Mouse (Mus musculus) embryonic facial prominence, embryonic 15.5 days (tissue): ENCODE results near the gene Haus4. TPM values are rescaled to one million over a fixed set of nuclear protein-coding genes. Genes with fewer than 3 reads are reported as not detected.

ENCODE experiments used
- ATAC-seq: fragments of 200-750 bp; cut with Nextera tagmentation; 2 replicates; pipeline ENCODE4 v1.8.0; 2017; ENCODE audit warnings: low read depth, moderate TSS enrichment; ENCODE audit not compliant: insufficient number of reproducible peaks, low FRiP score, low TSS enrichment
- H3K27ac ChIP-seq: fragments of 300-500 bp; sonication (generic); replicated peaks from 2 replicates; pipeline ENCODE4 v1.5.1; 2015; ENCODE audit warnings: mild to moderate bottlenecking, inconsistent platforms
- H3K27me3 ChIP-seq: fragments of 300-500 bp; sonication (generic); 2 replicates; pipeline ENCODE4 v1.6.1; 2015; ENCODE audit warnings: inconsistent platforms
- H3K36me3 ChIP-seq: fragments of 300-500 bp; sonication (generic); 2 replicates; pipeline ENCODE4 v1.6.1; 2015; ENCODE audit warnings: mild to moderate bottlenecking, inconsistent platforms
- H3K4me1 ChIP-seq: fragments of 300-500 bp; sonication (generic); 2 replicates; pipeline ENCODE4 v1.6.1; 2015; ENCODE audit warnings: inconsistent platforms
- H3K4me2 ChIP-seq: fragments of 300-500 bp; sonication (generic); replicated peaks from 2 replicates; pipeline ENCODE4 v1.6.1; 2015; ENCODE audit warnings: mild to moderate bottlenecking, inconsistent platforms
- H3K4me3 ChIP-seq: fragments of 300-500 bp; sonication (generic); replicated peaks from 2 replicates; pipeline ENCODE4 v1.5.1; 2015; ENCODE audit warnings: mild to moderate bottlenecking, inconsistent platforms
- H3K9ac ChIP-seq: fragments of 300-500 bp; sonication (generic); 2 replicates; pipeline ENCODE4 v1.6.1; 2015; ENCODE audit warnings: inconsistent platforms
- H3K9me3 ChIP-seq: fragments of 300-500 bp; sonication (generic); replicated peaks from 2 replicates; pipeline ENCODE4 v1.6.1; 2016; ENCODE audit warnings: inconsistent platforms
- WGBS: fragments of 180-500 bp; shearing (Covaris S2); methylation state at CpG from one replicate; pipeline ENCODE4 v1.1.7; 2015; 5-methylcytosine and 5-hydroxymethylcytosine counted together
- polyA plus RNA-seq: library from polyadenylated mRNA; unstranded; fragments of >200 nt; fragmentation: Nextera tagmentation; extraction: Ambion mirVana; gene quantifications from 2 replicates; pipeline ENCODE4 v1.2.1, GENCODE M21; 2015

The Haus4 gene
- polyA plus RNA-seq, 1 experiment from 2014 or later, result 49.8 TPM

DNA sequence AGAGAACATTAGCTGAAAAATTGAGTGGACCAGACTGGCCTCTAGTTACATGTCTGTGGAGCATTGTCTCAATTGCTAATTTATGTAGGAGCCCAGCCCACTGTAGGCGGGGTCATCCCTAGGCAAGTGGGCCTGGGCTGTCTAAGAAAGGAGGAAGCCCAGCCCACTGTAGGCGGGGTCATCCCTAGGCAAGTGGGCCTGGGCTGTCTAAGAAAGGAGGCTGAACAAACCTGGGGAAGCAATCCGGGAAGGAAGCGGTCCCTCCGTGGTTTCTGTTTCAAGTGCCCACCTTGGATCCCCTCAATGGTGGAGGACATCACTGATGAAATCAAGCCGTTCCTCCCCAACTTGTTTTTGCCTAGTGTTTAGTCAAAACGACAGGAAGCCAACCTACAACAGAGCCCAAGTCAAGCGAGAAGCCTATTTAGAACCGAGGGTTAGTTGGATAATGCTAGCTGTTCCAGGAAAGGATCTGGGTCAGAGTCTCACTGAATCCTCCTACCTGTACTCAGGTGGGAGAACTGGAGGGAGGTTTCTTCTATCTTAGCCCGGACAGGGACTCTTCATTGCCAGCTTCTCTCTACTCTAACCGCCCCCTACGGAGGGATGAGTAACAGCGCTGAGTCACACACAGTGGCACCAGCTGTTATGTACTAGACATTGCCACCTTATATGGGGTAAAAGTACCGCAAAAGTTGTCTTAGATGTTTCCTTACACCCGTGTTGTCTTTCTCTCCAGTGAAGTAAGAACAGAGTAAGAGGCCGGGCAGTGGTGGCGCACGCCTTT, 61.9 kb downstream of the Haus4 start:
- Histone ChIP-seq H3K27me3 (no peaks in the 10 kb centered on the region), H3K4me1 (no peaks in the 10 kb centered on the region), H3K9me3 (no peaks in the 10 kb centered on the region), H3K4me3 (no peak overlapping the region), H3K27ac (no peak overlapping the region), H3K4me2 (no peak overlapping the region), H3K9ac (no peak overlapping the region), H3K36me3 (no peaks in the 10 kb centered on the region)
- 66% methylated on average over 18 of the region's 18 CpGs for WGBS
- no peak for ATAC-seq

Other genes with a start within 250 kb of the Haus4 start
- 39.1 and 44.4 TPM in 2 replicates for gene Oxa1l, start 193.8 kb downstream of the Haus4 start, polyA plus RNA-seq
- 8.1 and 9.3 TPM in 2 replicates for gene Slc7a7, start 136.8 kb downstream of the Haus4 start, polyA plus RNA-seq
- gene Mrpl52, start 127.7 kb downstream of the Haus4 start, polyA plus RNA-seq, result 228 and 231 TPM in 2 replicates
- gene Mmp14, start 123.0 kb downstream of the Haus4 start, polyA plus RNA-seq, result 253 and 259 TPM in 2 replicates
- gene Lrp10, start 90.5 kb downstream of the Haus4 start, polyA plus RNA-seq, result 48.1 and 49.3 TPM in 2 replicates
- 3.4 and 3.9 TPM in 2 replicates for gene Rem2, start 78.5 kb downstream of the Haus4 start, polyA plus RNA-seq
- 71.2 and 74.9 TPM in 2 replicates for gene Prmt5, start 37.1 kb downstream of the Haus4 start, polyA plus RNA-seq
- 49.4 and 60.2 TPM in 2 replicates for gene Ajuba, start 22.9 kb upstream of the Haus4 start, polyA plus RNA-seq
- 7.8 and 9.3 TPM in 2 replicates for gene 4931414P19Rik, start 51.4 kb upstream of the Haus4 start, polyA plus RNA-seq
- gene Psmb5, start 63.4 kb upstream of the Haus4 start, polyA plus RNA-seq, result 364 and 368 TPM in 2 replicates
- 0.16 TPM in 1 of 2 replicates, not detected in the other for gene Psmb11, start 66.8 kb upstream of the Haus4 start, polyA plus RNA-seq
- gene Gm17606, start 86.3 kb upstream of the Haus4 start, polyA plus RNA-seq, result not detected in 2 replicates
- 4.5 and 4.8 TPM in 2 replicates for gene Cdh24, start 86.7 kb upstream of the Haus4 start, polyA plus RNA-seq
- gene 1700123O20Rik, start 131.6 kb upstream of the Haus4 start, polyA plus RNA-seq, result 74.2 and 75.5 TPM in 2 replicates
- 130 and 132 TPM in 2 replicates for gene Acin1, start 132.3 kb upstream of the Haus4 start, polyA plus RNA-seq
- gene Gm29776, start 144.2 kb upstream of the Haus4 start, polyA plus RNA-seq, result 0.23 and 0.28 TPM in 2 replicates
- not detected in 2 replicates for gene Cebpe, start 157.6 kb upstream of the Haus4 start, polyA plus RNA-seq
- gene Slc7a8, start 227.3 kb upstream of the Haus4 start, polyA plus RNA-seq, result 6.5 and 6.8 TPM in 2 replicates